Mouse (Mus musculus) 416B (cell line): ENCODE data around the gene Kiss1.
"Not testable (repeated sequence)": the region's sequence is repeated elsewhere in the genome, so short reads cannot be mapped to it uniquely, and the experiment has no call there.

Source experiments
- DNase-seq: peaks from one replicate; pipeline ENCODE4 v3.0.0; 2011; ENCODE audit warnings: low read depth

Kiss1 gene

DNA sequence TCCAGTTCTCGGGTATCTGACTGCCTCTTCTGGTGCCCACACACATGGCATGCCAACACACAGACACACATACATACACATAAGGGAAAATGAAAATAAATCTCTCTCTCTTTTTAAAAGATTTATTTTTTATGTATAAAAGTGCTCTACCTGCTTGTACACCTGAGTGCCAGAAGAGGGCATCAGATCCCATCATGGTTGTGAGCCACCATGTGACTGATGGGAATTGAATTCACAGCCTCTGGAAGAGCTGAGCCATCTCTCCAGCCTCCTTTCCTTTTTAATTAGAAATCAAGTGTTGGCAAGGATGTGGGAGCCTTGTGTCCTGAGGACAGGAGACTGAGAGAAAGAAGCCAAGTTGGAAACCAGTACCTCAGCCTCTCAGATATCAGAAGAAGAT is 4.5 kb upstream of the Kiss1 start:
- DNase-seq: peak; percentile 8

DNA sequence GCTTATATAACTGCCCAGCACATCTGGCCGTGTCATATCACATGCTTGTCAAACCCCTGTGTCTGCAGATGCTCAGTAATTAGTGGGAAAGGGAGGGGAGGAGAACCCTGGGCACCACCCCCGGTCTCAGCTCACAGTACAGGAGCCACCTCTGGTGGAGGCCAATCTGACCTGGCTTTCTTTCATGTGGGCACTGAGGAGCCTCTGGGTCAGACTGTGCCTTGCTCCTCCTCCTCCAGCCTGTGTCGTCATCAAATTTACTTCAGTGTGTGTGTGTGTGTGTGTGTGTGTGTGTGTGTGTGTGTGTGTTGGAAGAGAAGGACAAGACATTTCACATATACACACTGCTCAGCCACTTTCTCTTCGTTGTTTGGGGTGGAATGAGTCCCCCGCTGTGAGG is 1.7 kb downstream of the Kiss1 start:
- DNase-seq: no peak

DNA sequence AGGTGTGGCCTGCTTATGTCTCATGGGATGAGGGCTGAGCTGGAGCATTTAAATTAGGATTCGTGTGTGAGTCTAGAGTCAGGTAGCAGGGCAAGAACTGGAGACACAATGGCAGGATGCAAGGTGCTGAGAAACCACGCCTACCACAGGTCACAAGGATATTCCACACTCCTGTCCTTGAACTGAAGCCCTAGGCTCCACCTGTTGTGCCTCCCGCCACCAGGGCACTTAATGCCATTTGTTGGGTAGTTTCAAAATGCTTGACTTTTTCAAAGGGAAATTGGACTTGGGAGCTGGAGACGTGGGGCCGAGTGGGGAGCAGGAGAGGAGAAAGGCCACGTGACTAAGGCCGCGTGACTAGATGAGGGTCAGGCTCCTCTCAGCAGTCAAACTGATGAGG is 4.3 kb downstream of the Kiss1 start:
- no peak for DNase-seq

DNA sequence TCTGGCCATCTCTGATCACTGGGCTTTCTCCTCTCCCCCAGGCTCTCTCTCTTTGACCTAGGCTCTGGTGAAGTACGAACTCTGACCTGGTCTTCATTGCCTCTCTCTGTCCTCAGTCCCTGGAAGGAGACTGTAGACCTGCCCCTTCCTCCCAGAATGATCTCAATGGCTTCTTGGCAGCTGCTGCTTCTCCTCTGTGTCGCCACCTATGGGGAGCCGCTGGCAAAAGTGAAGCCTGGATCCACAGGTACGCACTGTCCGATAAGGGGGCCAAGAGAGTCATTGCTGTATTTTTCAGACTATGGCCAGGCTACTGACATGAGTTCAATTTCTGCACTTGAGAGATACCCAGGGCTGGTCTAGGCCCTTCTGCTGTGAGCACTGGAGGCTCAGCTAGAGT is 5.4 kb downstream of the Kiss1 start:
- no peak for DNase-seq

DNA sequence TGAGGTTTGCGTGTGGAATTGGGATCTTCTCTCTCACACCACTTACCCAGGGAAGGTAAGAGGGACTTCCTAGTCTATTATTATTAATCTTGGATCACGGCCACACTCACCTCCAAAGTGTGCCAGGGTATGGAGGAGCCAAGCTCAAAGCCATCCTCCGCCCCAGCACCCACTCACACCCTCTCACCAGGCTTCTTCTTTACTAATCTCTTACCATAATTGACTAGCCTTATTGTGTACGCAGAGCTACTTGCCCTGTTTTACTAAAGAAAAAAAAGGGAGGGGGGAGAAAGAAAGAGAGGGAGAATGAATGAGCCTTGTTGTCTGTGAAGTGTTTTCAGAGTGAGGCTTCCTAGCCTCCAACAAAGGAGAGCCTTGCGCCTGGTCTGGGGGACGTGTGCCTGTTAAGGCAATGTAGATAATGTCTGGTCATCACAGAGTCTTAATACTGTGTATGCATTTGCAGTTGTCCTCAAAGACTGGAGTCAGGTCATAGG is 6.7 kb downstream of the Kiss1 start:
- no peak for DNase-seq

DNA sequence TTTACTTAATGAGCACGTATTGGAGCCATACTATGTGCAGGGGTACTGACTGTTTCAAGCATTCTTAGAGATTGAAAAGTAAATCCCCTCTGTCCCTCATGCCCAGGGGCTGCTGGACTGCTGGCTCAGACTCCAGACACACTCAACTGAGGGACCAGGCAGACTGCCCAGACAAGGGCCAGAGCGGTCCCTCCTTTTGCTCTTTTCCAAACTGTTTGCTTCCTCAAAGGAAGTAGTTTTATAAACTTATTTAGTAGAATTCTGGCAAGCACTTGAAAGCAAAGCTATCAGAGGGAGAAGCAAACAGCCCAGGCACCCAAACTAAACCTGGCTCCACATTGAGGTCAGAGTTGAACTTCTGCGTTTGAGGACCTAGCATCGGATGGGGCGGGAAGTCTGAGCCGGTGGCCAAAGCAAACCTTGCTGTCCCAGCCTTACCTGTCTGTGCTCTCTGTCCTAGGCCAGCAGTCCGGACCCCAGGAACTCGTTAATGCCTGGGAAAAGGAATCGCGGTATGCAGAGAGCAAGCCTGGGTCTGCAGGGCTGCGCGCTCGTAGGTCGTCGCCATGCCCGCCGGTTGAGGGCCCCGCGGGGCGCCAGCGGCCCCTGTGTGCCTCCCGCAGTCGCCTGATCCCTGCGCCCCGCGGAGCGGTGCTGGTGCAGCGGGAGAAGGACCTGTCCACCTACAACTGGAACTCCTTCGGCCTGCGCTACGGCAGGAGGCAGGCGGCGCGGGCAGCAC is 7.4 kb downstream of the Kiss1 start:
- DNase-seq: no peak

DNA sequence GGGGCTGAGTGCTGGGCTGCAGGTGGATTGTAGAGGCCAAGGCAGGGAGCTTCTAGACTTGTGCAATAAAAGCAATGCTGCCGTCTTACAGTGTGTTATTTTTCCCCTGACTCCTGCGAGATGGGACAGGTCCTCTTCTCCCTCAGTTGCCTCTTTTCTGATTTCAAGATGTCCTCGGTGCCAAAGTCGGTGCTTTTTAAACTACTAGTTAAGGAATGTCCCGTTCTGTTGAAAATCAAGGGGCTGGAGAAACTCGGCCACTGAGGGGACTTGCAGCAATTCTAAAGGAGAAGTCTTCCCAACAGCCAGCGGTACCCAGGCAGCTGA is 7.9 kb downstream of the Kiss1 start:
- no peak for DNase-seq

DNA sequence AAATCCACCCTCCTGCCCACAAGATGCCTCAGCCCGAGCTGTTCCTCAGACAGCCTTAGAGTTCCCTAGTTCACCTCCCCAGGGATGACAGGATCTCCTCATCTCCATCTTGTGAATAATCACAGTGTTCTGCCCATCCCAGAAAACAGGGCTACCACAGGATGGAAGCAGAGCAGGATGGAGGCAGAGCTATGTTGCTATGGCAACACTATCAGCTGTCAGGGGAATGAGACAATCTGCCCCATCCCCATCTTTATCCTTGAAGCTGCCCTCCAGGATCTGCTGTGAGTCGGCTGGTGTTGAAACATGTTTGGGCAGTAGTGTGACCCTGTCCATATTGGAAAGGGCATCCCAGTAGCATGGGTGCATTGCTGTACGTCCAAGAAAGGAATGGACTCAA is 9.5 kb downstream of the Kiss1 start:
- no peak for DNase-seq

DNA sequence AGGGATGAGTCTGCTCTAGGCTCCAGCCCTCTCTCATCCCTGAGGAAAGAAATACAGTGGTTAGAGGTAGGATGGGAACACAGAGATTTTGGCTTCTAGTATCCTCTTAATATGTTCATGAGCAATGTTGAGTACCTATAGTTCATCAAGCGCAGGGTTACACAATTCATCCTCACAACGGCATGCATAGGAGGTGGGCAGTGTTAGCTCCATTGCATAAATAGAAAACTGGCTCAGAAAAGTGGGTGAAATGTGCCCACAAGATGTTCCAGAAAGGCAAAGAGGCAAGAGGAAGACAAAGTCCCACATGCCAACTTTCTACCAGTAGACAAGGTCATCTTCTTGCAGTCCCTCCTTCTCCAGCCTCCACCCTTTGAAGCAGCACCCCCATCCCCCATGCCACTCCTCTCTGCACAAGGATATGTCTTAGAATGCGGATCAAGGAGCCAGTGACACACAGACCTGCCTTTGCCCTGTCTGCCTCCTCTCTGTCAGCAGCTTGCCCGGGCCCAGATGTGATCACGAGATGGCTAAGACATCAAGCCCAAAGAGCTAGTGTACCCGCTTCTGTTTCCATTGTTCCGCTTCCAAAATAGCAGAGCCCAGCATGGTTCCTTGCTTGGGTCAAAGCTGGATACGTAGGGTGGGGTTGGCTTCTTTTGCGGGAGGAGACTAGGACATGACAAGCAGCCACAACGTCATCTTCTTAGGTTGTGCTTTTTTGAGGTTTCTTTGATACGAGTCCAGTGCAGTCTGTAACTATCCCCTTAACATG is 11.2 kb downstream of the Kiss1 start:
- no peak for DNase-seq

DNA sequence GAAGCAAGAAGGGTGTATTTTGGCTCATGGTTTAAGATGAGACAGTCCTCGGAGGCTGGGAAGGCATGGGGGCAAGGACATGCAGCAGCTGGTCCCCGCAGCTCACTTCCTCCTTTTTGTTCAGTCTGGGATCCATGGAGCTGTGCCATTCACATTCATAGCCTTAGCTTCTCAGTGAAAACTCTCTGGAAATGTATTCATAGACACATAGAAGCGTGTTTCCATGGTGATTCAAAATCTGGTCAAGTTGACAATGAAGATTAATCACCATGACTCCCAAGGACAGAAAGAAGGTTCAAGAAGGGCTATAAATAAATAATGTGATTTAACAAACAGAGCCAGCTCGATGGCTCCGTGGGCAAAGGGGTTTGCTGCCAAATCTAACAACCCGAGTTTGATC is 12.3 kb downstream of the Kiss1 start:
- no peak for DNase-seq

DNA sequence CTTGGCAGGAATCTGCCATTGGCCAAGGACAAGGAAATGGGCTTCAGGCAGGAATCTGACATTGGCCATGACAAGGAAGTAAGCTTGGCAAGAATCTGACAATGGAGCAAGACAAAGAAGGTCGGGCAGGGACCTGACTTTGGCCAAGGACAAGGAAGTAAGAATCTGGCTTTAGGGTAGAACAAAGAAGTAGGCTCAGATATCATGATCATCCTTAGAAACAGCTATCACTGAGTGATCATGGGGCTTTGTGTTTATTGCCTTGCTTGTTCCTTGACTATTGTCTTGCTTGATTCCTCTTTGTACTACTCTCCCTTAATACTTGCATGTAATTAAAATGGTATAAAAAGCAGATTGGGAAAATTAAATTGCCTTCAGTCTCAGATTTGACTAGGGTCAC is 18.7 kb downstream of the Kiss1 start:
- not testable (repeated sequence) for DNase-seq

DNA sequence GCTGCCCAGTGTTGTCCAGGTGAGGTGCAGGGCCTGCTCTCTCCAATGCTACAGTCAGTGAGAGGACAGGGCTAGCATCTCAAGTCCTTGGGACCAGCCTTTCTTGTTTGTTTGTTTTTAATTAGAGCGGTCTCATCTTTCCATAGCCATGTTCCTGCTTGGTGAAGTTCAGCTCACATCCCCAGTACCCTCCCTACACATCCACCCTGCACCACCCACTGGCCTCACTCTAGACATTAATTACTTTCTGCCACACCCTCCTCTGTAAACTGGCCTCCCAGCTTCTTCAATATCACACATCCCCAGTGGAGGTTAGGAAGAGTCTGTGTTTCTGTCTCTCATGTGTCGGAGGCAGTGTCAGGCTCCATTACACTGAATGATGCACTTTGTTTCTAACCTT is 22.7 kb downstream of the Kiss1 start:
- no peak for DNase-seq

DNA sequence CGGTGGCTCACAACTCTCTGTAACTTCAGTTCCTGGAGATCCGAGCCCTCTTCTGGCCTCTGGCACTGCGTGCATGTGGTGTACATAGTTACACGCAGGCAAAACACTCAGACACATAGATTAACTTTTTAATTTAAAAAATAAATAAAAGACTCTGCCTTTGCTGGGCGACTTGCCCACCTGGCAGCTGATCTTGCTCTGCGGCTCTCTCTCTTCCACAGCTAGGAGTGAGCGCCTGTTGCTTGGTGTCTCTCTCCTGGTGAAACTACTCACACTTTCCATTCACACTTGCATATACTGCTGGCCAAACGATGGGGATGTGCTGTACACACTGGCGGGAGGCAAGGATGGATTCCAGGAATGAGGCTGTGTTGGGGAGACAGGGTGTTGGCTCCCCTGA is 24.9 kb downstream of the Kiss1 start:
- no peak for DNase-seq

DNA sequence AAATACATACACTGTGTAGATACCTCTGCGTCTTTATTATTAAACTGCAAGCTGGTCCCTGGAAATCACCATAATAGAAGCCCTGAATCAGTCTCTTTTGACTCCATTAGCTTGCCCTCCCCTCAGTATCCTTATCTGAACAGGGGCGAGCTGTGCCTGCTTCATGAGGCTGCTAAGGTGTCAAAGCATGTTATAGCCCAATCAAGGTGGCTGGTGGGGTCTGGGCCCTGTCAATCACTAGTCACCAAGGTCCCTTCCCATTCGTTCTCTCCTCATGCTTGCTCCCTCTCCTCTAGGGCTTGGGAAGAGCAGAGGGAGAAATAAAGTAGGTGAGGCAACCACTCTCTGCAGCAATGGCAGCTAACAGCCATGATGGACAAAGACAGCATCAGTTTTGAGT is 25.6 kb downstream of the Kiss1 start:
- no peak for DNase-seq

DNA sequence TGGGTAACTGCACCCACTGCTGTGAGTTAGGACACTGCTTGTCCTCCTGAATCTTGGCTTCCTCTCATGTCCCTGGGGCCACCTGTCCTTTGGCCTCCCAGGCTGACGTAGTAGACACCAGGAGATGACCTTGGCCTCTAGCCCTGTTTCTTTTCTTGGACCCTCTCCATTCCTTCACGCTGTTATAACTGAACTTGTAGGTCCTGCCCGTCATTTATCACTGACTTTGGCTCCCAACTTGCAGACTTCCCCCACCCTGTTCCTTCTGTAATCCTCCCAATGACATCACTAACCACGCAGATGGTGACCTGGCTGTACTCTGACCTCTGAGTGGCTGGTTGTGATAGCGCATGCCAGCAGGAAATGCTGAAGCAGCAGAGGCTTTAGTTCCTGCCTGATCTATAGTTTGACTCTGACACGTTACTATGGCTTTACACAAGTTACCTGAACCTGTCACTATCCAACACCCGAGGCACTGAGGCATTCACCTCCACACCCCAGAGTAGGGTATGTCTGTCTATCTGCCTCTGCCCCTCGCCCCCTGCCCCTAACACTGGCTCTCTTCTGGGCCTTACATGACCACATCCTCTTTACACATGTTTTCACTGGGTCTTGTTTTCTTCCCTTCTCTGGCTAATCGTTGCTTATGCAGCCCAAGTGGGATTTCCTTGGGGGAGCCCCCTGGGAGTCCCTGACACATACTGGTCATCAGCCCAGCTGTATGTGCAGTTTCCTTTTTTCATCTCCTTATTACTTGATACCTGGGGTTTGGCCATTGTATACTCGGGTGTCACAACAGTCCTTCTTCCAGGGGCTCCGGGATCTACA is 26.2 kb downstream of the Kiss1 start:
- peak; percentile 38 for DNase-seq

DNA sequence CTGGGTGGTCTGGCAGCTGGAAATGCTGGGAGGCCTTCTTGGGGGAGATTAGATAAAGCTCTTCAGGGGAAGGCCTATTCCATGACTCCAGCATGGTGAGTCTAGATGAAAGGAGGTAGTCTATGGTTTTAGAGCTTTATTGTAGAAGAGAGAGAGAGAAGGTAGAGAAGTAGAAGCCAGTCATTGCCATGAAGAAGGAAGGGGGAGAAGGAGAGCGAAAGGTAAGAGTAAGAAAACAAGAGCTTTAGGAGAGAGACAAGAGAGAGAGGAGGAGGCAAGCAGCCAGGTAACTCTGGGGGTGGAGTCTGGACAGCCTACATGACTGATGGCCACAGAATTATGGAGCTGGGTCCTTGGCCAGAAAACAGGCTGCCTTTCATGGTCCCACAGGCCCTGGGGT is 28.5 kb downstream of the Kiss1 start, which contains the start of gene Ren1:
Gene Ren1, plus strand, starts transcription at position 301 of the 400 bp plus-strand sequence.
- no peak for DNase-seq

DNA sequence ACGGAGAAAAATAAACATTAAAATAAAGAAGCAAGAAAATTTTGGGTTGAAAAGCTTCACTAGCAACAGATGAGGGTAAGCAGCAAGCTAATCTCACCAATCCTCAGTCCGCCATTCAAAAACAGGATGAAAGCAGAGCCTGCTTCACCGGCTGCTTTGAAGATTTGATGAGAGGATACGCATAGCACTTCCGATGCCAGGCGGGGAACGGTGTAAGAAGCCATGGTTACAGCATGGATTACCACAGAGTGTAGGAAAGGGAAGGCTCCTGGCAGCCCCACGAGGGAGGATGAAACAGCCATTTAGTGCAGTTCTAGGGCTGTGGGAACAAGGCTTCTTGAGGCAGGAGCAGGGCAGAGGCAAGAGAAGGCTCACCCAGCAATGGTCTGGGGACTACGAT is 30.1 kb downstream of the Kiss1 start:
- no peak for DNase-seq

DNA sequence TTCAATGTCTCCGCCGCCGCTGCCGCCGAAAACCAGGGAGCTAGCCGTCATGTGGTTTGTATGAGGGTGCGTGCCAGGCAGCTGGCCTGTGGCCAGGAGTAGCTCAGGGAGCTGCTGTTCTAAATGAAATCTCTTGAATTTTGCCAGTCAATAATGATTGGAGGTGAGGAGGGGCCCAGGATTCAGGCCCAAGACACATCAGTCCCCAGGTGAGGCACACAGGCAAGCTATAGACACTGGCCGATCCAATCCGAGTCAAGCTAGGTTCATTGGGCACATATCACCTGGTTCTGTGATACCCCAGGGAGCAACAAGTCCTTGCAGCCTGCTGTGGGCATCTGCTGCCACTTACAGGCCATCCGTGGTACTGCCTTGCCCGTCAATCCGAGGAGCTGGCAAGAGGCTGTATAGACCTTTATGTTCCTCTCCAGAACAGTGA is 31.7 kb downstream of the Kiss1 start:
- peak; percentile 68 for DNase-seq

DNA sequence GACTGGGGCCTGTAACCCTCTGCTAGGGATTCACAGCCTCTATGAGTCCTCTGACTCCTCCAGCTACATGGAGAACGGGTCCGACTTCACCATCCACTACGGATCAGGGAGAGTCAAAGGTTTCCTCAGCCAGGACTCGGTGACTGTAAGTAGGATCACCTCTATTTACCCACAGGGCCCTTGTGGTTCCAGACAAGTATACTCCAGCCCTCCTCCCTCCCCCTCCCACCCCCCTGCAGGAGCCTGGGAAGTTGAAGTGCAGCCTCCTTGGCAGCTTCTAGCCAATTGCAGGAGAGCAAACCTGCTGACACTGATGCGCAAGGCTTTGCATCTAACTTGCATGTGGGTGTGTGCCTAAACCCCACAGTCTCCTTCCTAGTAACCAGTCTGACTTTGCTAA is 33.8 kb downstream of the Kiss1 start:
- DNase-seq: no peak

DNA sequence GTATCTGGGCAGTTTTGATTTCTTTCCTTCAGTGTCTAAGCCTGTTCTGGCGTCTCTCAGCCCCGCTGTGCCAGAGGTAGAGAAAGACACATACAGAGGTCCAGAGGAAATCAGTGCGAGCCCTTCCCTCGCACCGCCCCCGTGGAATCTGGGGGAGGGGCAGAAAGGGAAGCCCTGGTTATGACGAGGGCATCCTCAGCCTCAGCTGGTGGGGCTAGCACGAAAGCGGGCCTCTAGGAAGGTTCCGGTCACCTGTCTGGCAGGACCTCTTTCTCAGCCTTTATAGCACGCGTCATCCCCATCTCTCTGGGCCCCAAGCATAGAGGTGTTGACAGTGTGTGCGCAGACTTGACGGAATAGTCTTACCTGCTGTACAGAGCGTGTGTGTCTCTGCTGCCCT is 34.2 kb downstream of the Kiss1 start:
- DNase-seq: no peak

DNA sequence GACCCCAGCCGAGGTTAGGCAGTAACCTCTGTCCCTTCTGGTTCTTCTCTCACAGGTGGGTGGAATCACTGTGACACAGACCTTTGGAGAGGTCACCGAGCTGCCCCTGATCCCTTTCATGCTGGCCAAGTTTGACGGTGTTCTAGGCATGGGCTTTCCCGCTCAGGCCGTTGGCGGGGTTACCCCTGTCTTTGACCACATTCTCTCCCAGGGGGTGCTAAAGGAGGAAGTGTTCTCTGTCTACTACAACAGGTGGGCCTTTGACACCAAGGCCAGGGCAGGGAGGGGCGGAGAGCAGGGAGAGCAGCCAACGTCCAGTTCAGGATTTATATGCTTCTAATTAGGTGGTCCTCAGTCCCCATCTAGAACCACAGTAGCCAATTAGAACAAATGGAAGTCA is 34.7 kb downstream of the Kiss1 start:
- DNase-seq: no peak

DNA sequence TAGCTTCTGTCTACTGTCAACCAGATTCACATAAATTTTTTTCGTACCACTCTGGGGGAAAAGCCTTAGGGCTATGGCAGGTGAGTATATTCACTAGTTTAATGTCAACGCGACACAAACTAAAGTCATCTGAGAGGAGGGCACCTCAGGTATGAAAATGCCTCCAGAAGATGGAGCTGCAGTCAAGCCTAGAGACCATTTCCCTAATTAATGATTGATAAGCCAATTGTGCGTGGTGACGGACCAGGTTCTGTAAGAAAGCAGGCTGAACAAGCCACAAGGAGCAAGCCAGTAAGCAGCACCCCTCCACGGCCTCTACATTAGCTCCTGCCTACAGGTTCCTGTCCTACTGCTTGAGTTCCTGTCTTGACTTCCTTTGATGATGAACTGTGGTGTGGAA is 39.3 kb downstream of the Kiss1 start:
- no peak for DNase-seq

DNA sequence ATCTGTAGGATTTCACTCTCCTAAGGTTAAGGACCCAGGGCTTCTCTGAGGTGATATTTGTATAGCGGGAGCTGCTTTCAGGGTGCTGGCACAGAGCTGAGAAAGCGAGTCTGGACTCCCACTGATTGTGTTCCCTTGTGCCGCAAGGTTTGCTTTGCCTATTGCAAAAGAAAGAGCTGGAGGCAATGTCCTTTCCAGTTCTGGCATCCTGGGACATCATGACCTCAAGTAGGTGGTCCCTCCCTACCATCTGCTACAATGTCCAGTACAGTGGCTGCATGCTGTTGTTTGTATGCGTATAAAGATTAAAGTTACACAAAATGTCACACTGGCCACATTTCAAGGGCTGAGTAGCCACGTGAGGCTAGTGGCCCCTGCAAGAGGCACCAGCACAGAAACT is 40.4 kb downstream of the Kiss1 start:
- DNase-seq: no peak
